Mouse (Mus musculus): Measurements from ENCODE around the gene Agap3. TPM values are rescaled to one million over a fixed set of nuclear protein-coding genes. Genes with fewer than 3 reads are reported as not detected.

Gene Agap3
- polyA plus RNA-seq, 1 experiment, result 402 TPM

DNA sequence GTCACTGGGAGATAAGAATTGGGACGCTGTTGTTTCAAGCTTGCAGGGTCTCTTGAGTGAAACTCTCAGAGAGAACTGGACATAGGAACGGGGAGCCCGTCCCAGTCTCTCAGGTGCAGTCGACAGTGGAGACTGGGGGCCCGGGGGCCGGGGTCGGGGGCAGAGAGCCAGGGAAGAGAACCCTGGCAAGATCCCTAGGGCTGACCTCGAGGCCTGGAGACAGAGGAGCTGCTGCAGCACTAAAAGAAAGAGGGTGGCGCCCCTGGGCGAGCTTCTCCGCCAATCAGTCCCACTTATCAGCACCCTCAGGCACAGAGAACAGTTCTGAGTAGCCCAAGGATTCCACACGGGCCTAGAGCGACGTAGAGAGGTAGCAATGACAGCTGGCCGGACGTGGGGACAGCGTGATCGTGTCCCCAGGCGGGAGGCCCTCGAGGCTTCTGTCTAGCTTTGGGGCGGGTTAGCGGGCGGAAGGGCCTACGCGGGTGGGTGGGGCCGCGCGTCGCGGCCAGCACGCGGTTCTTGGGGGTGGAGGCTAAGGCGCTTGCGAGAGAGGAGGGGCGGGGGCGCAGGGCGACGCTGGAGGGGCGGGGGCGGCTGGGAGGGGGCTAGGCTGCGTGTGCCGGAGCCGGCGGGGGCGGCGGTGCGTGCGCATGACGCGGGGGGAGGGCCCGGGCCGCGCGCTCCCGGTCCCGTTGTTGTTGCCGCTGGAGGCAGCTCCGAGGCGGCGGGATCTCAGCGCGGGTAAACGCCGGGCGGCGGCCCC is 530 bp upstream of the Agap3 start:
- WGBS, result 3% methylated on average over 64 of the region's 66 CpGs
- peak; percentile 86 to 91 for DNase-seq
- TF ChIP-seq CTCF (IDR thresholded peaks at IDR 0.05; ENCODE audit: borderline replicate concordance, insufficient read depth, low read depth, low read length), result no peak
- peak; percentile 46; the same call in 1 of the 2 replicates for TF ChIP-seq POLR2A (IDR thresholded peaks at IDR 0.05; ENCODE audit: borderline replicate concordance, insufficient read depth, low read length)
- H3K27me3 ChIP-seq (ENCODE audit: control insufficient read depth, insufficient read depth, low read length), result no peaks in the 10 kb centered on the region
- H3K27ac ChIP-seq (ENCODE audit: insufficient read depth, low read length), result peak overlapping the region; percentile 34; the same call in 1 of the 2 replicates
- H3K4me1 ChIP-seq (ENCODE audit: control insufficient read depth, insufficient read depth, low read length), result peaks cover 20% of the 10 kb centered on the region
- peak overlapping the region; percentile 89 for H3K4me3 ChIP-seq (replicated peaks; ENCODE audit: insufficient read depth, low read depth, low read length)

DNA sequence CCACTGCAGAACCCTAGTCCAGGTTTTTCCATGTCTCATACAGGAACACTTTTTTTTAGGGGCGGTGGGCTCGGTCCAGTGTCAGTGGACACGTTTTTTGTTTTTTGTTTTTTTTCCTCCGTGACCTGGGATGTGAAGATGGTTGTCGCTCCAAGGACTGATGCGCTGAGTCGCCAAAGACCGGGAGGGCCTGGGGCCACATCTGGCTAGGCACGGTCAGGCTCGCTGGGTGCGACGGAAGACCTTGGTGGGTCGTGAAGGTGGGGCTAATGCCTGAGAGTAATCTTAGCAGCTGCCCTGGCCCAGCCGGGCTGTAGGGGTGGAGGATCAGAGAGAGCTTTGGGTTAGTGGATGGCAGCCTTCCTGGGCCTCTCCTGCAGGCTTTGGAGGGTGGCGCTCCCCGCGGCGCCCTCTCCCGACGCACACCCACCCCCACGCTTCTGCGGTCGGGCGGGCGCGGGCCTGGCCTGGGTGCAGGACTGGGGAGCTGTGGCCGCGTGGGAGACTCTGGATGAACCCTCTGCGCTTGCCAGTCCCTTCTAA is 785 bp downstream of the Agap3 start:
- peak in 1 of 2 experiments; percentile 54 for DNase-seq
- no peaks in the 10 kb centered on the region for H3K27me3 ChIP-seq (ENCODE audit: control insufficient read depth, insufficient read depth, low read length)
- peak overlapping the region; percentile 89 for H3K4me3 ChIP-seq (replicated peaks; ENCODE audit: insufficient read depth, low read depth, low read length)
- no peak for TF ChIP-seq POLR2A (IDR thresholded peaks at IDR 0.05; ENCODE audit: borderline replicate concordance, insufficient read depth, low read length)
- no peak for TF ChIP-seq CTCF (IDR thresholded peaks at IDR 0.05; ENCODE audit: borderline replicate concordance, insufficient read depth, low read depth, low read length)
- peak overlapping the region; percentile 79 for H3K27ac ChIP-seq (ENCODE audit: insufficient read depth, low read length)
- H3K4me1 ChIP-seq (ENCODE audit: control insufficient read depth, insufficient read depth, low read length), result peaks cover 31% of the 10 kb centered on the region
- under 1% methylated on average over 29 of the region's 29 CpGs for WGBS

GRCm38 (mm10) chr5:24453283-24453984 is 1.5 kb downstream of the Agap3 start:
- WGBS, result 0% methylated on average over 5 of the region's 5 CpGs
- Histone ChIP-seq H3K27ac (ENCODE audit: insufficient read depth, low read length) (peak overlapping the region; percentile 79), H3K27me3 (ENCODE audit: control insufficient read depth, insufficient read depth, low read length) (no peaks in the 10 kb centered on the region), H3K4me3 (replicated peaks; ENCODE audit: insufficient read depth, low read depth, low read length) (peak overlapping the region; percentile 89), H3K4me1 (ENCODE audit: control insufficient read depth, insufficient read depth, low read length) (peaks cover 31% of the 10 kb centered on the region)
- 0 out of 2 replicates have a peak, but pooled peaks have one; percentile 11 for TF ChIP-seq POLR2A (IDR thresholded peaks at IDR 0.05; ENCODE audit: borderline replicate concordance, insufficient read depth, low read length)
- no peak for TF ChIP-seq CTCF (IDR thresholded peaks at IDR 0.05; ENCODE audit: borderline replicate concordance, insufficient read depth, low read depth, low read length)
- DNase-seq, result peak; percentile 89 to 91

- Histone ChIP-seq H3K4me3 (replicated peaks; ENCODE audit: insufficient read depth, low read depth, low read length) (peak overlapping the region; percentile 89), H3K27me3 (ENCODE audit: control insufficient read depth, insufficient read depth, low read length) (no peaks in the 10 kb centered on the region), H3K4me1 (ENCODE audit: control insufficient read depth, insufficient read depth, low read length) (peaks cover 31% of the 10 kb centered on the region), H3K27ac (ENCODE audit: insufficient read depth, low read length) (peak overlapping the region; percentile 79)
- WGBS, result 2% methylated on average over 2 of the region's 2 CpGs
- TF ChIP-seq CTCF (IDR thresholded peaks at IDR 0.05; ENCODE audit: borderline replicate concordance, insufficient read depth, low read depth, low read length), result no peak
- TF ChIP-seq POLR2A (IDR thresholded peaks at IDR 0.05; ENCODE audit: borderline replicate concordance, insufficient read depth, low read length), result 0 out of 2 replicates have a peak, but pooled peaks have one; percentile 1
- no peak for DNase-seq
Measured at GRCm38 (mm10) chr5:24453985-24454303, 2.0 kb downstream of the Agap3 start.

- Histone ChIP-seq H3K27me3 (ENCODE audit: control insufficient read depth, insufficient read depth, low read length) (no peaks in the 10 kb centered on the region), H3K4me3 (replicated peaks; ENCODE audit: insufficient read depth, low read depth, low read length) (peak overlapping the region; percentile 49), H3K4me1 (ENCODE audit: control insufficient read depth, insufficient read depth, low read length) (peaks cover 31% of the 10 kb centered on the region), H3K27ac (ENCODE audit: insufficient read depth, low read length) (peak overlapping the region; percentile 70; the same call in 1 of the 2 replicates)
- no peak for TF ChIP-seq CTCF (IDR thresholded peaks at IDR 0.05; ENCODE audit: borderline replicate concordance, insufficient read depth, low read depth, low read length)
- no peak for TF ChIP-seq POLR2A (IDR thresholded peaks at IDR 0.05; ENCODE audit: borderline replicate concordance, insufficient read depth, low read length)
- 26% methylated on average over 3 of the region's 3 CpGs for WGBS
- DNase-seq, result peak in 1 of 2 experiments; percentile 24
Measured at GRCm38 (mm10) chr5:24455076-24455475, 3.1 kb downstream of the Agap3 start.

DNA sequence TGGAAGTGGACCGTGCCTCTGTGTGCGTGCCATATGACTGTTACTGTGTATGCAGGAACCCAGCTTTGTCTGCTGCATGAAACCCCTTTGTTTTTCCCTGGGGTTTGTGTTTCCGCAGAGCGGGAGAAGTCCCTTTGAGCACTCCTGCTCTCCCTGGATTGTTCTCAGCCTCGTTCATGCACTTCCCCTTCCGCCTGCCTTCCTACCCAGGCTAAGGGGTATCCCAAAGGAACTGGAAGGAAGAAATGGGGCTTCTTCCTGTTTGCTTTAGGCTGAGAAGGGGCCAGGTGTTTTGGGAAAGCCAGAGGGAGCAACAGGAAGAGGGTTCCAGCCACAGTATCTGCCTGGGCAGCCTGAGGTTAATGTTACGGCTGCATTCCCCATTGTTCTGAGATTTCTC is 3.6 kb downstream of the Agap3 start:
- peak overlapping the region; percentile 28 for H3K4me3 ChIP-seq (replicated peaks; ENCODE audit: insufficient read depth, low read depth, low read length)

GRCm38 (mm10) chr5:24466762-24467161 is 14.8 kb downstream of the Agap3 start:
- no peak for DNase-seq
- Histone ChIP-seq H3K4me3 (replicated peaks; ENCODE audit: insufficient read depth, low read depth, low read length) (no peak overlapping the region), H3K27ac (ENCODE audit: insufficient read depth, low read length) (no peak overlapping the region), H3K4me1 (ENCODE audit: control insufficient read depth, insufficient read depth, low read length) (peaks cover 37% of the 10 kb centered on the region), H3K27me3 (ENCODE audit: control insufficient read depth, insufficient read depth, low read length) (no peaks in the 10 kb centered on the region)
- 6% methylated on average over 12 of the region's 12 CpGs for WGBS
- no peak for TF ChIP-seq CTCF (IDR thresholded peaks at IDR 0.05; ENCODE audit: borderline replicate concordance, insufficient read depth, low read depth, low read length)
- TF ChIP-seq POLR2A (IDR thresholded peaks at IDR 0.05; ENCODE audit: borderline replicate concordance, insufficient read depth, low read length), result no peak

More for the DNA sequence above, 3.6 kb downstream of the Agap3 start:
- Histone ChIP-seq H3K4me1 (ENCODE audit: control insufficient read depth, insufficient read depth, low read length) (peaks cover 31% of the 10 kb centered on the region), H3K27me3 (ENCODE audit: control insufficient read depth, insufficient read depth, low read length) (no peaks in the 10 kb centered on the region), H3K27ac (ENCODE audit: insufficient read depth, low read length) (no peak overlapping the region)
- DNase-seq, result peak in 1 of 2 experiments; percentile 23
- TF ChIP-seq CTCF (IDR thresholded peaks at IDR 0.05; ENCODE audit: borderline replicate concordance, insufficient read depth, low read depth, low read length) (no peak), POLR2A (IDR thresholded peaks at IDR 0.05; ENCODE audit: borderline replicate concordance, insufficient read depth, low read length) (no peak)
- 22% methylated on average over 7 of the region's 7 CpGs for WGBS

All from cerebellum, adult 2 months (tissue).